Mouse (Mus musculus) kidney, embryonic 14.5 days (tissue): Measurements from ENCODE around the gene Tubd1. TPM values are rescaled to one million over a fixed set of nuclear protein-coding genes. Genes with fewer than 3 reads are reported as not detected.

Source experiments
- ATAC-seq: fragments of 200-750 bp; cut with Nextera tagmentation; 2 replicates; pipeline ENCODE4 v1.8.0; 2017; ENCODE audit warnings: moderate number of reproducible peaks, mild to moderate bottlenecking, moderate TSS enrichment, moderate library complexity; ENCODE audit not compliant: low FRiP score, low TSS enrichment
- H3K27ac ChIP-seq: fragments of 300-500 bp; sonication (generic); 2 replicates; pipeline ENCODE4 v1.5.1; 2014; ENCODE audit warnings: low read depth, mild to moderate bottlenecking, low read length, moderate library complexity, mixed read lengths
- H3K27me3 ChIP-seq: fragments of 300-500 bp; sonication (generic); 2 replicates; pipeline ENCODE4 v1.6.1; 2014; ENCODE audit warnings: mild to moderate bottlenecking, low read length; ENCODE audit not compliant: control insufficient read depth, insufficient read depth
- H3K36me3 ChIP-seq: fragments of 300-500 bp; sonication (generic); 2 replicates; pipeline ENCODE4 v1.6.1; 2014; ENCODE audit warnings: low read length, mixed read lengths; ENCODE audit not compliant: control insufficient read depth, insufficient read depth
- H3K4me1 ChIP-seq: fragments of 300-500 bp; sonication (generic); 2 replicates; pipeline ENCODE4 v1.6.1; 2014; ENCODE audit warnings: low read length, mixed read lengths; ENCODE audit not compliant: control insufficient read depth, insufficient read depth
- H3K4me2 ChIP-seq: fragments of 300-500 bp; sonication (generic); replicated peaks from 2 replicates; pipeline ENCODE4 v1.6.1; 2014; ENCODE audit warnings: low read depth, mild to moderate bottlenecking, low read length
- H3K4me3 ChIP-seq: fragments of 300-500 bp; sonication (generic); 2 replicates; pipeline ENCODE4 v1.5.1; 2014; ENCODE audit warnings: mild to moderate bottlenecking, low read length
- H3K9ac ChIP-seq: fragments of 300-500 bp; sonication (generic); 2 replicates; pipeline ENCODE4 v1.6.1; 2014; ENCODE audit warnings: low read depth, mild to moderate bottlenecking, low read length, moderate library complexity
- H3K9me3 ChIP-seq: fragments of 300-500 bp; sonication (generic); 2 replicates; pipeline ENCODE4 v1.6.1; 2016; ENCODE audit warnings: low read length; ENCODE audit not compliant: control insufficient read depth
- WGBS: fragments of 180-500 bp; shearing (Covaris S2); extraction: QIAGEN DNeasy Blood & Tissue Kit; methylation state at CpG from one replicate; pipeline ENCODE4 v1.1.7; 2014; 5-methylcytosine and 5-hydroxymethylcytosine counted together
- polyA plus RNA-seq: library from polyadenylated mRNA; unstranded; fragments of >200 nt; fragmentation: Nextera tagmentation; extraction: Ambion mirVana; gene quantifications from 2 replicates; pipeline ENCODE4 v1.2.1, GENCODE M21; 2014

The Tubd1 gene
- polyA plus RNA-seq, 1 experiment from 2014 or later: 13.4 TPM

DNA sequence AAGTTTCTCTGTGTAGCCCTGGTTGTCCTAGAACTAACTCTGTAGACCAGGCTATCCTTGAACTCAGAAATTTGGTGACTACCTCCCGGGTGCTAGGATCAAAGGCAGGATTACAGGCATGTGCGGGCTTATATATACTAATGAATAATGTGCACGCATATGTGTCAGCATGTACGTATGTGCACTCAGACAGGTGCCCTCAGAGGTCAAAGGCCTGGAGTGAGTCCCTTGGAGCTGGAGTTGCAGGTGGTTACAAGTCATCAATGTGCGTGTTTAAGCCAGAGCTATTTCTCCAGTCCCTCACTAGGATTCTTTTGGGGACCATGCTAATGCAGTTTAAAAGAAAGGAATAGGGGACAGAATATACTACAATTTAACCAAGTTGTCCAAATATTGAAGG, 53.4 kb downstream of the Tubd1 start:
- no peak overlapping the region for H3K4me3 ChIP-seq
- no peak overlapping the region for H3K27ac ChIP-seq
- no peaks in the 10 kb centered on the region for H3K9me3 ChIP-seq
- H3K4me1 ChIP-seq: peaks cover 4% of the 10 kb centered on the region
- H3K27me3 ChIP-seq: no peaks in the 10 kb centered on the region
- H3K4me2 ChIP-seq: no peak overlapping the region
- ATAC-seq: no peak
- no peak overlapping the region for H3K9ac ChIP-seq
- H3K36me3 ChIP-seq: no peaks in the 10 kb centered on the region; the same call in 1 of the 2 replicates
- 91% methylated on average over 5 of the region's 5 CpGs for WGBS

DNA sequence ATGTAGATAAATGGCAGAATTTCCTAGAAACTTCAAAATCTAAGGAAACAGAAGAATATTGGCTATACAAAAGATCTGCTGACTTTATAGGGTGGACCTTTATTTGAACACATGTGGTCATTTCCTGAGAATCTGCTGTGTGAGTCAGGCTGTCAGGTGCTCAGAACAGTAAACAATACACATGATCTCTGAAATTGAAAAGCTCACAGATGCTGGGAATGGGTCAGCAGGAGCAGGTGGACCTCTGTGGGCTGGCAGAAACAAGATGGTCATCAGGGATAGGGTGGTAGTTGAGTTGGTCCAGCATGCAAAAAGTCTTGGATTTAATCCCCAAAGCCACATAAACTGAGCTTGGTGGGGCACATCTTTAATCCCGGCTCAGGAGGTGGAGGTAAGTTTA, 53.8 kb downstream of the Tubd1 start:
- WGBS: 81% methylated on average over 1 of the region's 1 CpGs
- ATAC-seq: no peak
- H3K9ac ChIP-seq: no peak overlapping the region

DNA sequence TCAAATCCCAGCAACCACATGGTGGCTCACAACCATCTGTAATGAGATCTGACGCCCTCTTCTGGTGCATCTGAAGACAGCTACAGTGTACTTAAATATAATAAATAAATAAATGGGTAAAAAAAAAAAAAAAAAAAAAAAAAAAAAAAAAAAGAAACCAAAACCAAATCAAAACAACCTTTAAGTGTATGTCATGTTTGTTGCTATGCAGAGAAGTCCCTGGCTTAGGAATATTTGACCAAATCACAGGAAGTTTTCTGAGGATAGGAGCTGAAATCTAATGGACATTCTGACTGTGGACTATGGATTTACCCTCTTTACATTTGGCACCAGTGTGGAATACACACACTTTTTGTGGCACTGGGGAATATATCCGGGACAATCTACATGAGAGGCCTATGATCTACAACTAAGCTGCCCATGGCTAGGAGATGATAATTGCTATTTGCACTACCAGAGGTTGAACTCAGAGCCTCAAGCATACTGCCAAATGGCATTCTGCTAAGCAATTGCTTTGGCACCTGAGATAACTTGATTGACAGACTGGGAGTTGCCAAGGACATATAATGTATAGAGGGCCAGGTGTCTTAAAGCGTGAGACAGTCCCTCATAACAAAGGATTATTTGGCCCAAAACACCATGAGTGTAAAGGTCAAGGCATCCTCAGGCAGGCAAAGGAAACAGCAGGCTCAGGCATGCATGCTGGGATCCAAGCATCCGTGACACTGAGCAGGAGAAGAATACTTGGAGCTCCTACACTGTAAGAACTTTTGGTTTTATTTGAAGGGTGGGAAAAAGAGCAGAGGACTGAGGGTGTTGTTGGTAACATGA, 54.8 kb downstream of the Tubd1 start:
- Histone ChIP-seq H3K27ac (no peak overlapping the region), H3K4me2 (no peak overlapping the region), H3K27me3 (no peaks in the 10 kb centered on the region), H3K4me1 (no peaks in the 10 kb centered on the region), H3K4me3 (no peak overlapping the region), H3K36me3 (no peaks in the 10 kb centered on the region; the same call in 1 of the 2 replicates), H3K9me3 (no peaks in the 10 kb centered on the region), H3K9ac (no peak overlapping the region)
- 74% methylated on average over 4 of the region's 4 CpGs for WGBS
- ATAC-seq: no peak

More for the DNA sequence above, 53.8 kb downstream of the Tubd1 start:
- Histone ChIP-seq H3K4me2 (no peak overlapping the region), H3K27ac (no peak overlapping the region), H3K4me1 (no peaks in the 10 kb centered on the region), H3K27me3 (no peaks in the 10 kb centered on the region), H3K4me3 (no peak overlapping the region), H3K9me3 (no peaks in the 10 kb centered on the region), H3K36me3 (no peaks in the 10 kb centered on the region; the same call in 1 of the 2 replicates)

DNA sequence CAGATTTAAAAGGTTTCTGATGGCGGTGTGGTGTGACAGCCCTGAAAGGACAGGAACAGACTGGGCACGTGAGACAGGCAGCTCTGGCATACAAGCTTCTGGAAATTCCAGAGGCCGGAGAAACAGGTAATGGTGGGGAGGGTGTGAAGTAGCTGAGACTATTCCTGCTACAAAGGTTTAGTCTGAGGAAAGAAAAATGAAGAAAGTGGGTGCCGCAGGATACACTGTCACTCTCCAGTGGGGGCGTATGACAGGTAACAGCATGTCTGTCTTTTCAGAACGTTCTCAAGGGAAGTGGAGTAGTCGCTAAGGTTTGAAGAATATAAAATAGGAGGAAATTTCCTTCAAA, 55.4 kb downstream of the Tubd1 start:
- no peaks in the 10 kb centered on the region for H3K4me1 ChIP-seq
- no peak overlapping the region for H3K27ac ChIP-seq
- H3K4me2 ChIP-seq: no peak overlapping the region
- H3K36me3 ChIP-seq: peaks cover 2% of the 10 kb centered on the region; the same call in 1 of the 2 replicates
- H3K4me3 ChIP-seq: no peak overlapping the region
- WGBS: 85% methylated on average over 7 of the region's 7 CpGs
- no peak overlapping the region for H3K9ac ChIP-seq
- no peaks in the 10 kb centered on the region for H3K9me3 ChIP-seq
- no peak for ATAC-seq
- H3K27me3 ChIP-seq: no peaks in the 10 kb centered on the region

GRCm38 (mm10) chr11:86602116-86602515, 57.3 kb downstream of the Tubd1 start:
- H3K4me3 ChIP-seq: no peak overlapping the region
- 45% methylated on average over 3 of the region's 3 CpGs for WGBS
- ATAC-seq: no peak
- H3K9ac ChIP-seq: no peak overlapping the region
- H3K27ac ChIP-seq: no peak overlapping the region
- no peaks in the 10 kb centered on the region for H3K4me1 ChIP-seq
- H3K4me2 ChIP-seq: no peak overlapping the region
- H3K36me3 ChIP-seq: peaks cover 12% of the 10 kb centered on the region
- H3K27me3 ChIP-seq: no peaks in the 10 kb centered on the region
- H3K9me3 ChIP-seq: no peaks in the 10 kb centered on the region

DNA sequence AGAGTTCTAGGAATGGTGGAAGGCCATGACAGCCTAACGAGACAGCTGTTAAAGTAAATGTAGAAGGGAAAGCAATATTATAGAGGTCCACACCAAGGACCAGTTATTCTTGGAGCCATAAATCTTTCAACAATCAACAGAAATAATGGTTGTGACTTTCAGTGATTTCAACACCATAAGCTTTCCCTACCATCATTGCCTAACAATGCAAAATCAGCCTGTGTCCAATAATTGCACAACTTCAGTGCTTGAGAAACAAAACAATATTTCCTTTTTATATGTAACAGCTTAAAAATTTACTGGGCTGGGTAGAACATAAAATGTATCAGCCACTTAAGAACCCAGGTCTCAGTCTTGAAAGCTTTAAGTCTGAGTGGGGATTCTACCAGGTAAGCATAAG, 58.9 kb downstream of the Tubd1 start:
- peaks cover 12% of the 10 kb centered on the region for H3K36me3 ChIP-seq
- WGBS: 84% methylated on average over 1 of the region's 1 CpGs
- ATAC-seq: no peak

DNA sequence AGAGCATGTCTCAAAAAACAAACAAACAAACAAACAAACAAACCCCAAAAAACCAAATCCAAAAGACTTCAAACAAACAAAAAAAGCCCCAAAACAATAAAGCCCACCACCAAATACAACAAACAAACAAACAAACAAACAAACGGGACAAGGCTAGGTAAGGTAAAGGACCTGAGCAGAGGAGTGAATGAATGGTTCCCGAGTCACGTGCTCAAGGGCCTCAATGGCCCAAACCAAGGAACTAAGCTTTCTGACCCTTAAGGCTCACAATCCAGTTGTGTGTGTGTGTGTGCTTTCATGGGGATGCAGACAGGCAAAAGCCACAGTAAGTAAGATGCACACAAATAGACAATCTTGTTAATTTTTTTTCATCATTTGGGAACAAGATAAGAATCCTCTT, 59.5 kb downstream of the Tubd1 start:
- Histone ChIP-seq H3K27me3 (no peaks in the 10 kb centered on the region), H3K4me1 (no peaks in the 10 kb centered on the region), H3K9me3 (no peaks in the 10 kb centered on the region), H3K36me3 (peaks cover 12% of the 10 kb centered on the region), H3K9ac (no peak overlapping the region), H3K4me3 (no peak overlapping the region), H3K27ac (no peak overlapping the region), H3K4me2 (no peak overlapping the region)
- no peak for ATAC-seq
- WGBS: 89% methylated on average over 3 of the region's 3 CpGs

More for the DNA sequence above, 58.9 kb downstream of the Tubd1 start:
- Histone ChIP-seq H3K4me3 (no peak overlapping the region), H3K9ac (no peak overlapping the region), H3K27ac (no peak overlapping the region), H3K27me3 (no peaks in the 10 kb centered on the region), H3K9me3 (no peaks in the 10 kb centered on the region), H3K4me2 (no peak overlapping the region), H3K4me1 (no peaks in the 10 kb centered on the region)

- 85% methylated on average over 5 of the region's 5 CpGs for WGBS
- ATAC-seq: no peak
- Histone ChIP-seq H3K4me3 (no peak overlapping the region), H3K4me2 (no peak overlapping the region), H3K9ac (no peak overlapping the region), H3K27me3 (no peaks in the 10 kb centered on the region), H3K36me3 (peaks cover 13% of the 10 kb centered on the region), H3K27ac (no peak overlapping the region), H3K9me3 (no peaks in the 10 kb centered on the region), H3K4me1 (no peaks in the 10 kb centered on the region)
These were observed 60.1 kb downstream of the Tubd1 start for GRCm38 (mm10) chr11:86604732-86605520.
